Mouse (Mus musculus) erythroblast, embryonic 14.5 days (primary cell): ENCODE results near the gene Gm12248.

Experiments
- GATA1 ChIP-seq: IDR thresholded peaks from 2 replicates; pipeline ENCODE4 v1.6.1; 2012; ENCODE audit warnings: low read length, inconsistent platforms, mixed read lengths
- TAL1 ChIP-seq: IDR thresholded peaks from 3 replicates; pipeline ENCODE4 v1.6.1; 2012; ENCODE audit warnings: low read length, inconsistent platforms, mixed read lengths

DNA sequence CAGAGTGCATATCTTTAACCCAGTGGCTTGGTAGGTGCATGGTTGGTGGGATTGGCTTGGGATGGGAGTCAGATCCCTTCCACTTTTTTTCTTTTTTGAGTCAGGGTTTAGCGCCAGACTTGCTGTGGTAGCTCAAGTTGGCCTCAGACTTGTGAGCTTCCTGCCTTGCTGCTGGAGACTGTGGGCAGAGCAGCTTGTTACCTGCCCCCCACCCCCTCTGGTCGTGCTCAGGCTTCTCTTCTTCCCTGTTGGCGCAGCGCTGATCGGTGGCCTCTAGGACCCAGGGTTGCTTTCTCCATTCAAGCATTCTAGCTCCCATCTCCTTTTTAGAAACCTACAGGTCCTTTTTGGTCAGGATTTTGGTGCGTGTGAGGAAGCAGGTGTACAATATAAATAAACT is 61.8 kb downstream of the Gm12248 start:
- TF ChIP-seq GATA1 (no peak), TAL1 (no peak)
